Mouse (Mus musculus): ENCODE data around the gene Gm37240. TPM values are rescaled to one million over a fixed set of nuclear protein-coding genes. Genes with fewer than 3 reads are reported as not detected.
"Not testable (repeated sequence)": the region's sequence is repeated elsewhere in the genome, so short reads cannot be mapped to it uniquely, and the experiment has no call there.

The Gm37240 gene
- total and polyA plus RNA-seq, 2 experiments from 2014 or later = 0.43 to 1.9 TPM

- Histone ChIP-seq H3K9me3 (ENCODE audit: low read length) (no peaks in the 10 kb centered on the region), H3K4me1 (ENCODE audit: insufficient read depth, low read length) (peaks cover 10% of the 10 kb centered on the region), H3K27ac (ENCODE audit: low read depth, low read length) (no peak overlapping the region), H3K9ac (replicated peaks; ENCODE audit: low read length, poor library complexity, severe bottlenecking) (no peak overlapping the region), H3K4me2 (ENCODE audit: low read depth, low read length, poor library complexity, severe bottlenecking) (peak overlapping the region; percentile 40), H3K27me3 (ENCODE audit: insufficient read depth, low read length) (no peaks in the 10 kb centered on the region), H3K36me3 (ENCODE audit: insufficient read depth, low read length) (no peaks in the 10 kb centered on the region), H3K4me3 (ENCODE audit: low read depth, low read length) (no peak overlapping the region)
- 34% methylated on average over 13 of the region's 14 CpGs for WGBS
- TF ChIP-seq CTCF (IDR thresholded peaks at IDR 0.05) = no peak
- ATAC-seq (ENCODE audit: low FRiP score) = no peak
- peak; percentile 24 for DNase-seq (ENCODE audit: low spot score)
These were observed 1233.6 kb downstream of the Gm37240 start for GRCm38 (mm10) chr3:84653557-84654245.

- no peak for TF ChIP-seq CTCF (IDR thresholded peaks at IDR 0.05)
- no peaks in the 10 kb centered on the region for H3K36me3 ChIP-seq (ENCODE audit: insufficient read depth, low read length)
- peaks cover 10% of the 10 kb centered on the region for H3K4me1 ChIP-seq (ENCODE audit: insufficient read depth, low read length)
- no peak overlapping the region for H3K9ac ChIP-seq (replicated peaks; ENCODE audit: low read length, poor library complexity, severe bottlenecking)
- no peak overlapping the region for H3K4me3 ChIP-seq (ENCODE audit: low read depth, low read length)
- DNase-seq (ENCODE audit: low spot score) (no peak), ATAC-seq (ENCODE audit: low FRiP score) (no peak)
- 79% methylated on average over 12 of the region's 12 CpGs for WGBS
- no peaks in the 10 kb centered on the region for H3K9me3 ChIP-seq (ENCODE audit: low read length)
- H3K27ac ChIP-seq (ENCODE audit: low read depth, low read length) = no peak overlapping the region
- no peaks in the 10 kb centered on the region for H3K27me3 ChIP-seq (ENCODE audit: insufficient read depth, low read length)
- H3K4me2 ChIP-seq (ENCODE audit: low read depth, low read length, poor library complexity, severe bottlenecking) = no peak overlapping the region
These were observed 1234.4 kb downstream of the Gm37240 start for GRCm38 (mm10) chr3:84652643-84653556.

- Histone ChIP-seq H3K4me1 (ENCODE audit: insufficient read depth, low read length) (peaks cover 6% of the 10 kb centered on the region), H3K4me2 (ENCODE audit: low read depth, low read length, poor library complexity, severe bottlenecking) (no peak overlapping the region), H3K27ac (ENCODE audit: low read depth, low read length) (no peak overlapping the region), H3K27me3 (ENCODE audit: insufficient read depth, low read length) (no peaks in the 10 kb centered on the region), H3K36me3 (ENCODE audit: insufficient read depth, low read length) (no peaks in the 10 kb centered on the region), H3K9me3 (ENCODE audit: low read length) (no peaks in the 10 kb centered on the region), H3K9ac (replicated peaks; ENCODE audit: low read length, poor library complexity, severe bottlenecking) (no peak overlapping the region), H3K4me3 (ENCODE audit: low read depth, low read length) (no peak overlapping the region)
- TF ChIP-seq CTCF (IDR thresholded peaks at IDR 0.05) = no peak
- WGBS = 93% methylated on average over 12 of the region's 12 CpGs
- no peak for ATAC-seq (ENCODE audit: low FRiP score)
- no peak for DNase-seq (ENCODE audit: low spot score)
These were observed 1237.6 kb downstream of the Gm37240 start for GRCm38 (mm10) chr3:84649578-84650327.

GRCm38 (mm10) chr3:84648069-84648468 lies 1239.2 kb downstream of the Gm37240 start:
- 83% methylated on average over 4 of the region's 4 CpGs for WGBS
- not testable (repeated sequence) for DNase-seq (ENCODE audit: low spot score); H3K4me3 ChIP-seq (ENCODE audit: low read depth, low read length); H3K4me2 ChIP-seq (ENCODE audit: low read depth, low read length, poor library complexity, severe bottlenecking); H3K4me1 ChIP-seq (ENCODE audit: insufficient read depth, low read length); H3K27ac ChIP-seq (ENCODE audit: low read depth, low read length); H3K36me3 ChIP-seq (ENCODE audit: insufficient read depth, low read length); H3K9me3 ChIP-seq (ENCODE audit: low read length); H3K9ac ChIP-seq (replicated peaks; ENCODE audit: low read length, poor library complexity, severe bottlenecking); ATAC-seq (ENCODE audit: low FRiP score); H3K27me3 ChIP-seq (ENCODE audit: insufficient read depth, low read length)

- Histone ChIP-seq H3K27me3 (ENCODE audit: insufficient read depth, low read length) (no peaks in the 10 kb centered on the region), H3K36me3 (ENCODE audit: insufficient read depth, low read length) (no peaks in the 10 kb centered on the region), H3K9ac (replicated peaks; ENCODE audit: low read length, poor library complexity, severe bottlenecking) (no peak overlapping the region), H3K4me2 (ENCODE audit: low read depth, low read length, poor library complexity, severe bottlenecking) (no peak overlapping the region), H3K4me1 (ENCODE audit: insufficient read depth, low read length) (no peaks in the 10 kb centered on the region), H3K9me3 (ENCODE audit: low read length) (no peaks in the 10 kb centered on the region), H3K4me3 (ENCODE audit: low read depth, low read length) (no peak overlapping the region), H3K27ac (ENCODE audit: low read depth, low read length) (no peak overlapping the region)
- no peak for TF ChIP-seq CTCF (IDR thresholded peaks at IDR 0.05)
- DNase-seq (ENCODE audit: low spot score) = peak; percentile 39
- WGBS = 34% methylated on average over 4 of the region's 4 CpGs
- 0 out of 2 replicates have a peak, but pooled peaks have one; percentile 38 for ATAC-seq (ENCODE audit: low FRiP score)
These were observed 1239.7 kb downstream of the Gm37240 start for GRCm38 (mm10) chr3:84647616-84648015.

Data from midbrain, postnatal 0 days (tissue).